Mouse (Mus musculus): ENCODE measurements around the gene Vmn2r61.

Vmn2r61 gene

DNA sequence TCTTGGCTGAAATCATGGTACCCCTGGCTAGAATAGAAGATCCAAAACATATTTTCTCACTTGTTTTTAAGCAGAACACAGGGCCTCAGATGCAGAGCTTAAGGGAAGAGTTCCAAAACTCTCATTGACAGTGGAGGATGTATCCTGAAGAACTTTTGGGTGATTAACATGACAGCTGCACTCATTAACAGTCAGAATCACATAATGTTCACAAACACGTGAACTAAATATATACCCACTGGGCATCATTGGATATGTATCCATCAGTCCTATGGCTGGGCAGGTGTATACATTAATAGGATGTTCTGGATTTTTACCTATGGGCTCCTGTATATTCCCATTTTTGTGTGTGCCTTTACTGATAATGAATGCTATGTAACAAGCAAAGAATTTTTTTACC, at the start of gene Vmn2r61:
TSS of gene Vmn2r61 (plus strand) at position 301 of the 400 bp plus-strand sequence.
- DNase-seq (ENCODE audit: low read depth, low spot score): no peak
